Mouse (Mus musculus) cerebellum, adult 2 months (tissue): ENCODE results near the gene Prmt1. TPM values are rescaled to one million over a fixed set of nuclear protein-coding genes. Genes with fewer than 3 reads are reported as not detected.

Experiments
- DNase-seq, 2 experiments: peaks; one replicate each; pipeline ENCODE4 v3.0.0; 2021
- H3K27ac ChIP-seq: fragments of 200-500 bp; 2 replicates; pipeline ENCODE4 v1.5.1; 2012; ENCODE audit warnings: low read length, control low read depth, inconsistent platforms; ENCODE audit not compliant: insufficient read depth
- H3K27me3 ChIP-seq: fragments of 200-500 bp; 2 replicates; pipeline ENCODE4 v1.6.1; 2012; ENCODE audit warnings: inconsistent platforms, mild to moderate bottlenecking, low read length, moderate library complexity; ENCODE audit not compliant: control insufficient read depth, insufficient read depth
- H3K4me1 ChIP-seq: fragments of 200-500 bp; 2 replicates; pipeline ENCODE4 v1.6.1; 2011; ENCODE audit warnings: low read length; ENCODE audit not compliant: control insufficient read depth, insufficient read depth
- H3K4me3 ChIP-seq: fragments of 200-500 bp; replicated peaks from 2 replicates; pipeline ENCODE3; 2011; ENCODE audit warnings: mild to moderate bottlenecking, low read depth, low read length, control low read depth; ENCODE audit not compliant: insufficient read depth
- CTCF ChIP-seq: fragments of 200-500 bp; IDR thresholded peaks from 2 replicates; pipeline ENCODE4 v1.5.1; 2011; ENCODE audit warnings: low read depth, mild to moderate bottlenecking, control low read depth, low read length, moderate library complexity, borderline replicate concordance; ENCODE audit not compliant: insufficient read depth
- POLR2A ChIP-seq: fragments of 200-500 bp; IDR thresholded peaks from 2 replicates; pipeline ENCODE4 v1.6.1; 2011; ENCODE audit warnings: low read length, control low read depth, borderline replicate concordance; ENCODE audit not compliant: insufficient read depth
- WGBS: fragments of 180-500 bp; shearing (Covaris S2); methylation state at CpG from one replicate; pipeline ENCODE4 v1.1.7; 2018; 5-methylcytosine and 5-hydroxymethylcytosine counted together
- polyA plus RNA-seq: library from polyadenylated mRNA; depleted of rRNA; stranded (reverse); fragments of >200 nt; gene quantifications from 2 replicates; pipeline ENCODE4 v1.2.3, GENCODE M21; 2012; rRNA removed

Prmt1 gene
- polyA plus RNA-seq, 1 experiment: 227 TPM

DNA sequence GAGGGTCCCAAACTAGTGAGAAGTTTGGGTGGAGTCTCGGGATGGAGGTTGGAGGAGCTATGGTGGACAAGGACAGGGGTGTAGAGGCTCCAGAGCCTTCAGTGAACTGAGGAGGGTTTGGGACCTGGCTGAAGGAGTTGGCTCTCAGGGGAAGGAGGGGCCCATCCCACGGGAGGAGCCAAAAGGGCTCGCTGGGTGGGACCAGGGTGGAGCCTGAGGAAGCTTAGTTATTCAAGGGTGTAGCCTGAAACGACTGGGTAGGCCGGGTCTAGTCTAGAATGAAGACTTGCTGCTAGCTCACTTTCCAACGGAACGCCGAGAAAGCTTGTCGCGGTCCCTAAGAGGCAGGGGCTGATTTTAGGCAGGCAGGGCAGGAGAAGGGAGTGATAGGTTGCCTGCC, 34.4 kb downstream of the Prmt1 start:
- no peak for DNase-seq
- H3K4me3 ChIP-seq: peak overlapping the region; percentile 47
- WGBS: 6% methylated on average over 10 of the region's 10 CpGs
- H3K4me1 ChIP-seq: peaks cover 3% of the 10 kb centered on the region; the same call in 1 of the 2 replicates
- H3K27me3 ChIP-seq: no peaks in the 10 kb centered on the region
- TF ChIP-seq POLR2A (no peak), CTCF (no peak)
- H3K27ac ChIP-seq: no peak overlapping the region

GRCm38 (mm10) chr7:44949922-44950321, 36.4 kb downstream of the Prmt1 start:
- no peak overlapping the region for H3K27ac ChIP-seq
- H3K4me3 ChIP-seq: no peak overlapping the region
- H3K27me3 ChIP-seq: no peaks in the 10 kb centered on the region
- no peak for DNase-seq
- 64% methylated on average over 6 of the region's 6 CpGs for WGBS
- peaks cover 3% of the 10 kb centered on the region; the same call in 1 of the 2 replicates for H3K4me1 ChIP-seq
- no peak for TF ChIP-seq POLR2A
- TF ChIP-seq CTCF: no peak

GRCm38 (mm10) chr7:44942904-44943303, 43.5 kb downstream of the Prmt1 start, which contains the start of gene Tsks:
Tsks (plus strand) TSS chr7:44943204.
- Histone ChIP-seq H3K4me1 (no peaks in the 10 kb centered on the region), H3K27ac (no peak within 1 kb of the TSS), H3K27me3 (no peaks in the 10 kb centered on the region), H3K4me3 (no peak within 1 kb of the TSS)
- TF ChIP-seq POLR2A: no peak
- no peak for TF ChIP-seq CTCF
- WGBS: 59% methylated on average over 7 of the region's 7 CpGs
- DNase-seq: no peak

- WGBS: 93% methylated on average over 4 of the region's 4 CpGs
Measured at GRCm38 (mm10) chr7:44938680-44939079, 47.7 kb downstream of the Prmt1 start.

DNA sequence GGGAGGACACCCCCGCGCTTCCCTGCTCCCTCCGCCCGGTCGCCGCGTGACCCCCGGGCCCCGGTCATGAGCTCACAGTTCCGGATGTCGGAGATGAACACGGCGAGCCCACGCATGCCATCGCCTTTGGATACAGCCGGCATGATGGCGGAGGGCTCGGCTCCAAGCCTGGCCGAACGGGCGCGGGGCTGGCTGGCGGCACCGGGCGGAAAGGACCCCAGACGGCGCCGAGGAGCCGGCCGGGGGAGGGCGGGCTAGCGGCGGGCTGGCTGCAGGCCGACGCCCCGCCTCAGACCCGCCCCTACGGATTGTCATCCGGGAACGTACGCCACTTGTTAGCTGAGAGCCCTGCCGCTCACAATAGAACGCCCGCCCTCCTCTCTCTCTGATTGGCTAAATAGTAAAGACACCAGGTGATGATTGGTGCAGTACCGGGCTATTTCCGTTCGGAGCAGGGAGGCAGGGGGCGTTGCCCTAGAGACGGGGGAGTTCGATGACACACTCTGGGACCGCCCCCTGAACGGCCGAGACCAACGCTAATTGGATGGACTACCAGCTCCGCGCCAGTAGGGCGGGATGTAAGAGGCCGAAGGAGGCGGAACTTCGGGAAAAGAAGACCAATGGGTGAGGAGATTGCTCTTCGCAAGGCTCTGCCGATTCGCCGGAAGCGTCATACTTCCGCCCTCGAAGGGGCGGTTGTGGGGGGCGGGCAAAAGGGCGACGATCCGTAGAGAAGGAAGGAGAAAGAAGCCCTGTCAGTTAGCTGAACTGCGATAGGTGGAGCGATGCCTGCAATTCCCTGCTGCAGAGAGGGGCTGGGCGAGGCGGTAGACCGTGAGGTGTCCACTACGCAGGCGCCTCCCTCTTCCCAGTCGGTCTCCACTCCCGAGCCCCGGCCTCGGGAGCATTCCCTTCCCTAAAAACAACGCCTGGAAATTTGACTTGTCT, 56.9 kb downstream of the Prmt1 start, which contains the start of gene Ap2a1:
Ap2a1 (minus strand) TSS at position 293 of the 948 bp plus-strand sequence.
- DNase-seq: peak; percentile 99 to 100
- peak within 1 kb of the TSS; percentile 76 for H3K4me3 ChIP-seq
- H3K27ac ChIP-seq: peak within 1 kb of the TSS; percentile 67
- WGBS: under 1% methylated on average over 84 of the region's 84 CpGs
- no peaks in the 10 kb centered on the region for H3K27me3 ChIP-seq
- peaks cover 10% of the 10 kb centered on the region for H3K4me1 ChIP-seq
- TF ChIP-seq POLR2A (peak; percentile 80; the same call in 1 of the 2 replicates), CTCF (no peak)

More at GRCm38 (mm10) chr7:44938680-44939079, 47.7 kb downstream of the Prmt1 start:
- TF ChIP-seq CTCF (no peak), POLR2A (no peak)
- H3K4me3 ChIP-seq: no peak overlapping the region
- no peak for DNase-seq
- H3K27ac ChIP-seq: no peak overlapping the region
- H3K27me3 ChIP-seq: no peaks in the 10 kb centered on the region
- H3K4me1 ChIP-seq: no peaks in the 10 kb centered on the region

GRCm38 (mm10) chr7:44928570-44928969, 57.8 kb downstream of the Prmt1 start:
- Histone ChIP-seq H3K4me3 (peak overlapping the region; percentile 76), H3K27me3 (no peaks in the 10 kb centered on the region), H3K4me1 (peaks cover 10% of the 10 kb centered on the region), H3K27ac (peak overlapping the region; percentile 67)
- DNase-seq: peak in 1 of 2 experiments; percentile 7
- TF ChIP-seq CTCF: no peak
- no peak for TF ChIP-seq POLR2A
- WGBS: 0% methylated on average over 1 of the region's 1 CpGs

Other genes with a start within 250 kb of the Prmt1 start
- gene Vrk3, start 238.2 kb downstream of the Prmt1 start, polyA plus RNA-seq: 37.4 and 39.1 TPM in 2 replicates
- 0.71 and 0.79 TPM in 2 replicates for gene Zfp473, start 235.5 kb downstream of the Prmt1 start, polyA plus RNA-seq
- gene Nup62, start 170.5 kb downstream of the Prmt1 start, polyA plus RNA-seq: 28.9 and 29.4 TPM in 2 replicates
- 1.4 and 1.9 TPM in 2 replicates for gene Il4i1, start 170.2 kb downstream of the Prmt1 start, polyA plus RNA-seq
- gene Atf5, start 169.9 kb downstream of the Prmt1 start, polyA plus RNA-seq: 19.6 and 23.8 TPM in 2 replicates
- gene Akt1s1, start 137.6 kb downstream of the Prmt1 start, polyA plus RNA-seq: 78.3 and 83.6 TPM in 2 replicates
- gene Tbc1d17, start 137.5 kb downstream of the Prmt1 start, polyA plus RNA-seq: 119 and 123 TPM in 2 replicates
- gene Pnkp, start 129.4 kb downstream of the Prmt1 start, polyA plus RNA-seq: 38.3 and 46.7 TPM in 2 replicates
- gene Ptov1, start 116.8 kb downstream of the Prmt1 start, polyA plus RNA-seq: 355 and 364 TPM in 2 replicates
- 105 and 117 TPM in 2 replicates for gene Med25, start 93.9 kb downstream of the Prmt1 start, polyA plus RNA-seq
- gene Fuz, start 90.5 kb downstream of the Prmt1 start, polyA plus RNA-seq: 29.0 and 31.9 TPM in 2 replicates
- 216 and 229 TPM in 2 replicates for gene Ap2a1, start 57.1 kb downstream of the Prmt1 start, polyA plus RNA-seq
- gene Tsks, start 43.4 kb downstream of the Prmt1 start, polyA plus RNA-seq: 0.16 and 0.40 TPM in 2 replicates
- 129 and 137 TPM in 2 replicates for gene Cpt1c, start 11.7 kb downstream of the Prmt1 start, polyA plus RNA-seq
- gene Irf3, start 11.1 kb upstream of the Prmt1 start, polyA plus RNA-seq: 126 and 130 TPM in 2 replicates
- 6.0 and 6.4 TPM in 2 replicates for gene Bcl2l12, start 12.1 kb upstream of the Prmt1 start, polyA plus RNA-seq
- 115 and 120 TPM in 2 replicates for gene Scaf1, start 29.8 kb upstream of the Prmt1 start, polyA plus RNA-seq
- gene Rras, start 31.4 kb upstream of the Prmt1 start, polyA plus RNA-seq: 29.7 and 29.9 TPM in 2 replicates
- 22.6 and 23.3 TPM in 2 replicates for gene Prr12, start 66.3 kb upstream of the Prmt1 start, polyA plus RNA-seq
- gene Nosip, start 75.9 kb upstream of the Prmt1 start, polyA plus RNA-seq: 106 and 112 TPM in 2 replicates
- gene Prrg2, start 76.1 kb upstream of the Prmt1 start, polyA plus RNA-seq: 23.3 and 23.7 TPM in 2 replicates
- 7.6 and 8.6 TPM in 2 replicates for gene Rcn3, start 105.7 kb upstream of the Prmt1 start, polyA plus RNA-seq
- gene Fcgrt, start 117.3 kb upstream of the Prmt1 start, polyA plus RNA-seq: 32.1 and 33.7 TPM in 2 replicates
- gene Rps11, start 137.9 kb upstream of the Prmt1 start, polyA plus RNA-seq: 392 and 433 TPM in 2 replicates
- gene Rpl13a, start 142.2 kb upstream of the Prmt1 start, polyA plus RNA-seq: 1,090 and 1,228 TPM in 2 replicates
- gene Gm45713, start 149.7 kb upstream of the Prmt1 start, polyA plus RNA-seq: 0.16 TPM in 1 of 2 replicates, not detected in the other
- 24.4 and 28.4 TPM in 2 replicates for gene Flt3l, start 149.9 kb upstream of the Prmt1 start, polyA plus RNA-seq
- 52.3 and 53.1 TPM in 2 replicates for gene Pih1d1, start 167.7 kb upstream of the Prmt1 start, polyA plus RNA-seq
- gene Aldh16a1, start 168.0 kb upstream of the Prmt1 start, polyA plus RNA-seq: 17.2 and 18.0 TPM in 2 replicates
- 397 and 476 TPM in 2 replicates for gene Slc17a7, start 177.4 kb upstream of the Prmt1 start, polyA plus RNA-seq
- gene Gfy, start 193.0 kb upstream of the Prmt1 start, polyA plus RNA-seq: 0.54 and 0.57 TPM in 2 replicates
- gene Pth2, start 194.4 kb upstream of the Prmt1 start, polyA plus RNA-seq: not detected in 2 replicates
- 1.9 and 2.4 TPM in 2 replicates for gene Ccdc155, start 218.3 kb upstream of the Prmt1 start, polyA plus RNA-seq
- 0.36 and 0.51 TPM in 2 replicates for gene Dkkl1, start 225.6 kb upstream of the Prmt1 start, polyA plus RNA-seq
- 4.7 and 5.0 TPM in 2 replicates for gene Tead2, start 229.2 kb upstream of the Prmt1 start, polyA plus RNA-seq